Mouse (Mus musculus): ENCODE measurements around the gene Ssbp2. TPM values are rescaled to one million over a fixed set of nuclear protein-coding genes. Genes with fewer than 3 reads are reported as not detected.

Gene Ssbp2
- polyA plus RNA-seq, 1 experiment from 2014 or later, result 44.2 TPM

DNA sequence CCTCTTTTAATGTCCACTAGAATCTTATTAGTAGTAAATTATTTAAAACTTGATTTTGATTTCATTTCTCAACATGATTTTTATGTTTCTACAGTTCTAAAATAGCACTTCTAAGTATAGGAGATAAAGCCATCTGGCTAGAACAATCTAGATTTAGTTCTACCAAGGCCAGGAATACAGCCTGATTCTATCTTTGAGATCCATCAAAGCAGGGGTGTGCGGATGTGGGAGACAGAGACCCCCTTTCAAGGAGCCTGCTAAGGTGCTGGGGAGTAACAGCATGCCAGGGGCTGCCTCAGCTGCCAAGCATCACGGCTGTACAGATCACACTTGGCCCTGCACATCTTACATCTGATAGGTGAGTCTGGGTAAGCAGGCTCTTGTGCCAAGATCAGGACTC, 13.4 kb upstream of the Ssbp2 start:
- Histone ChIP-seq H3K36me3 (replicated peaks) (no peaks in the 10 kb centered on the region), H3K4me2 (no peak overlapping the region), H3K4me3 (replicated peaks) (no peak overlapping the region), H3K9me3 (replicated peaks) (no peaks in the 10 kb centered on the region), H3K9ac (no peak overlapping the region), H3K4me1 (replicated peaks) (peaks cover 7% of the 10 kb centered on the region; the same call in 1 of the 2 replicates), H3K27ac (replicated peaks) (no peak overlapping the region), H3K27me3 (no peaks in the 10 kb centered on the region)
- 55% methylated on average over 2 of the region's 2 CpGs for WGBS (ENCODE audit: insufficient replicate concordance)
- no peak for ATAC-seq (ENCODE audit: insufficient read depth)

DNA sequence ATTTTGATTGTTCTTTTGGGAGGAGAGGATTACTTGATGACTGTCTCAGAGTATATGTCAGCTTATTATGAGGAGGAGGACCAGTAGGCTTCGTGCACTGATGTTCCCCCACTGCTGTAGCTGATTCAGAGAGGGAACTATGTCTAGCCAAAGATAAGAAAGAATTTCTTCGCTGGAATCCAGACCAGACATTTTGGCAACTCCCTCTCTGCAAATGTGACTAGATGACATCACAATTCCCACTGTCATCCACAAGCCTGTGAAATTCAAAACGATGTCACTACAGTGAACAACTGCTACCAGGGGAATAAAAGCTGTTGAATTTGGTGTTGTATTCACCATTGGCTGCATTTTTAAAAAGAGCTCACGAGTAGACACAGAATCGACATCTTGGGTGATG, 11.1 kb upstream of the Ssbp2 start:
- Histone ChIP-seq H3K36me3 (replicated peaks) (no peaks in the 10 kb centered on the region), H3K4me2 (no peak overlapping the region), H3K27ac (replicated peaks) (no peak overlapping the region), H3K27me3 (no peaks in the 10 kb centered on the region), H3K9ac (no peak overlapping the region), H3K9me3 (replicated peaks) (no peaks in the 10 kb centered on the region), H3K4me1 (replicated peaks) (peaks cover 9% of the 10 kb centered on the region), H3K4me3 (replicated peaks) (no peak overlapping the region)
- 42% methylated on average over 5 of the region's 5 CpGs for WGBS (ENCODE audit: insufficient replicate concordance)
- no peak for ATAC-seq (ENCODE audit: insufficient read depth)

DNA sequence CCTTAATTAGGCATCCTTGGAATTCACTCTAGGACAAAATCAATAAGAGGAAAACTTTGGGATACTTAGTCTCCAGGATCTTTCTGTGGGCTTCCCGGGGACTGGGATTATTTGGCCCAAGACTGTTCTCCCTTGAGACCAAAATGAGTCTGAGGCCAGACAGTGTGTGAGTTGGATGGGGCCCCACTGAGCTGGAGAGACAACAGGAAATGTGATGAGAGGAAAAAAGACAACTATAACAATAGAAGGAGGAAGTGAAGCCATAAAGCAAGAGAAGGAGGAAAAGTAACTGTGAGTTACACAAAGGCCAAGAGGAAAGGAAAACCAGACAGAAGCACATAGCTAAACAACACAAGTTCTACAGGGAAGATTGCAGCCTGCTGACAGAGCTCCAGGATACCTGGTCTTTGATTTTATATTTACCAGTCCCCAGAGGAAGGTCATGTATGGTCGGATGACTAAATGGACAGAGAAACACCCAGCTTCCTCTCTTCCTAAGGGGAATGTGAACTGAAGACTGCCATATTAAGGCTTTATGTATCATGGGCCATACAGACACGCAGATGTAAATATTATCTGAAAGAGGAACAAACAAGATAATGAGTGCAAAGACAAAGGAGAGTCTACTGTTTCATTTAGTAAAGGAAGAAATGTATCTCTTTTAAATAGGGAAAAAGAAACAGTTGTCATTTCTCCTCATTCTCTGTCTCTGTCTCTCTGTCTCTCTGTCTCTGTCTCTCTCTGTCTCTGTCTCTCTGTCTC, 8.5 kb upstream of the Ssbp2 start:
- peak; percentile 25; the same call in 1 of the 2 replicates for ATAC-seq (ENCODE audit: insufficient read depth)

DNA sequence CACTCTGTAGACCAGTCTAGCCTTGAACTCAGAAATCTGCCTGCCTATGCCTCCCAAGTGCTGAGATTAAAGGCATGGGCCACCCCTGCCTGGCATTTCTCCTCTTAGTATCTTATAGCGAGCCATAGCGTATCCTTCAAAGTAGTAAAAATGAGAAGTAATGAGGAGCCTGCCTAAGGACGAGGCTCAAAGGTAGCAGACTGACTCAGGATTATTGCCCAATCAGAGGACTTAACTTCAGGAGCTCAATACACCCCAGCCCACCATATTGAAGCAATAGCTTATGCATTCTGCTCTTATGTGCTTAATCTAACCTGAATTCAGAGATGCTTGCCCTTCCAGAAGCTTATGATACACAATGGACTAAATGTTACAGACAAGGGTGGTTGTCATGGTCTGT, 7.8 kb upstream of the Ssbp2 start:
- no peak overlapping the region for H3K27ac ChIP-seq (replicated peaks)
- ATAC-seq (ENCODE audit: insufficient read depth), result no peak
- peaks cover 19% of the 10 kb centered on the region for H3K4me1 ChIP-seq (replicated peaks)
- no peak overlapping the region for H3K4me2 ChIP-seq
- H3K9me3 ChIP-seq (replicated peaks), result no peaks in the 10 kb centered on the region
- no peak overlapping the region for H3K4me3 ChIP-seq (replicated peaks)
- H3K9ac ChIP-seq, result no peak overlapping the region
- no peaks in the 10 kb centered on the region for H3K36me3 ChIP-seq (replicated peaks)
- H3K27me3 ChIP-seq, result no peaks in the 10 kb centered on the region
- WGBS (ENCODE audit: insufficient replicate concordance), result 69% methylated on average over 3 of the region's 3 CpGs

More for the DNA sequence above, 8.5 kb upstream of the Ssbp2 start:
- Histone ChIP-seq H3K4me3 (replicated peaks) (no peak overlapping the region), H3K27ac (replicated peaks) (no peak overlapping the region), H3K9me3 (replicated peaks) (no peaks in the 10 kb centered on the region), H3K4me1 (replicated peaks) (peaks cover 13% of the 10 kb centered on the region), H3K9ac (no peak overlapping the region), H3K36me3 (replicated peaks) (no peaks in the 10 kb centered on the region), H3K27me3 (no peaks in the 10 kb centered on the region), H3K4me2 (no peak overlapping the region)
- WGBS (ENCODE audit: insufficient replicate concordance), result 21% methylated on average over 3 of the region's 3 CpGs

DNA sequence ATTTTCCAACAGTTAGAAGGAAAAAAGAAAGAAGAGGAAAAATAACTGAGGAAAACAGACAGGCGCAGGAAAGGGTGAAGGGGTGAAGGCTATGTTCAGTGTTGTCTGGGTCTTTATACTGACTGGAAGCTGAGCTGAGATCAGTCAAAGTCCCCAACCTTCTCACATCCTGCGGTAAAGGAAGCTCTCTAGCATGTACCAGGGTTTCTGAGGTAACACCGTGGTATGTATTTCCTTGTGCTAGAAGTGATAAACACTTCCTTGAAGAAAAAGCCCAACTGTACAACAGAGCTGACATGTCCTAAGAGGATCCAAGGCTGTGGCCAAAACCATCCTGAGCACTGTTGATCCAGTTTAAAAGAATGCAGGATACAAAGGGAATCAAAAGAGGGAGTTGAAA, 6.8 kb upstream of the Ssbp2 start:
- WGBS (ENCODE audit: insufficient replicate concordance), result 40% methylated on average over 3 of the region's 3 CpGs
- no peaks in the 10 kb centered on the region for H3K27me3 ChIP-seq
- ATAC-seq (ENCODE audit: insufficient read depth), result no peak
- H3K4me3 ChIP-seq (replicated peaks), result no peak overlapping the region
- no peak overlapping the region for H3K4me2 ChIP-seq
- H3K4me1 ChIP-seq (replicated peaks), result peaks cover 28% of the 10 kb centered on the region
- no peak overlapping the region for H3K9ac ChIP-seq
- no peaks in the 10 kb centered on the region for H3K9me3 ChIP-seq (replicated peaks)
- H3K27ac ChIP-seq (replicated peaks), result no peak overlapping the region
- no peaks in the 10 kb centered on the region for H3K36me3 ChIP-seq (replicated peaks)

DNA sequence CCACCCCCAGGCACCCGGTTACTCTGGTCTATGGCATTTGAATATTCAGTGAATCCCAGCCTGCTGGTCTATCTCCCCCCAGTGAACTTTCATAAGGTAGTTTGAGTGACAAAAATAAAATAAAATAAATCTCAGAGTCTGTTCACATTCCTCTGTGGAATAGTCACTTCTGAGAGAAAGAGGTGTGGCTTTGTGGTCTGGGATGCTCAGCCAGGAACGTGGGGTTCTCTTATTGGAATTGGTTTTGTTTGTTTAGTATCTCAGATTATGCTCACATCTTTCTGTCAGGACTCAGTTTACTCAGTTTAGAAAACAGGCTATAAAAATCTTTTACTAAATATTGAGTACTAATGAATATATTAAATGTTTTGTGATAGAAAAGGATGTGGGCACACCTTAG, 4.0 kb upstream of the Ssbp2 start:
- H3K9me3 ChIP-seq (replicated peaks), result no peaks in the 10 kb centered on the region
- 37% methylated on average over 2 of the region's 2 CpGs for WGBS (ENCODE audit: insufficient replicate concordance)
- H3K27ac ChIP-seq (replicated peaks), result no peak overlapping the region
- no peak for ATAC-seq (ENCODE audit: insufficient read depth)
- no peak overlapping the region for H3K9ac ChIP-seq
- H3K27me3 ChIP-seq, result no peaks in the 10 kb centered on the region
- no peak overlapping the region for H3K4me3 ChIP-seq (replicated peaks)
- peaks cover 46% of the 10 kb centered on the region for H3K4me1 ChIP-seq (replicated peaks)
- H3K36me3 ChIP-seq (replicated peaks), result no peaks in the 10 kb centered on the region
- no peak overlapping the region for H3K4me2 ChIP-seq

DNA sequence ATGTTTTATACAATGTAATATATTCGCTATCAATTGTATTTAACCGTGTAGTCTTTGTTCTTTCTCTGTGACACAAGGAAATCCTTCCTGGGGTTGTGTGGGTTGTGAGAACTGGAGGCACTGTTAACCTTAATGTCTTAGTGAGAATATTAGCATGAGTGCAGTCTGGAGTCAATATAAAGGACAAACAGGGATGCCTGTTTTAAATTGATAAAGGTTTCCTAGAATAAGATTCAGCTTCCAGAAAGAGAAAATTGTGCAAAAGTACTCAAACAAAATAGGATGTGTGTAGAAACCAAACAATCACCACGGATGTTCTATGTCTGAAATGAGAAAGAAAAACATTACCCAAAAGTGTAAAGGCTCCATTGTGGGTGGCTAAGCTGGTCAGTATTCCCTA, 3.3 kb upstream of the Ssbp2 start:
- H3K27me3 ChIP-seq, result no peaks in the 10 kb centered on the region
- H3K27ac ChIP-seq (replicated peaks), result 0 out of 2 replicates have a peak overlapping the region, but pooled peaks have one; percentile 9
- H3K4me3 ChIP-seq (replicated peaks), result no peak overlapping the region
- no peaks in the 10 kb centered on the region for H3K9me3 ChIP-seq (replicated peaks)
- H3K36me3 ChIP-seq (replicated peaks), result no peaks in the 10 kb centered on the region
- no peak for ATAC-seq (ENCODE audit: insufficient read depth)
- peak overlapping the region; percentile 29 for H3K4me2 ChIP-seq
- peaks cover 41% of the 10 kb centered on the region for H3K4me1 ChIP-seq (replicated peaks)
- no peak overlapping the region for H3K9ac ChIP-seq
- 23% methylated on average over 3 of the region's 3 CpGs for WGBS (ENCODE audit: insufficient replicate concordance)

DNA sequence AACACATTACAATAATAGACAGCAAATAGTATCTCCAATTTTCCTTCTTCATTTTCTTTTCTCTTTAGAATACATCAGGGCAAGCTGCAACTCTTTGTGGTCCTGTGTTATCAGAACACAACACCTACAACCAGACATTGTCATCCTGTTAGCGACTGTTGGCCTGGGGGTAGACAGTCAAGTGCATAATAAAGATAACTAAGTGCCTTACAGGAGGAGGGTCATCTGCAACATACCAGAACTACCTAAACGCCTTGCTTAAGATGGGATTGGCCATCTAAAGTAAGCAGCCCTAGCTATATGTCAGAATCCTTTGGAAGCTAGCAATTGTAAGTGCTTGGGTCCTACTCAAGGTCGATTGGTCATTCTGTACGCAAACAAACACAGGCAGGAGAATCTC, 2.1 kb upstream of the Ssbp2 start:
- Histone ChIP-seq H3K4me2 (peak overlapping the region; percentile 19; the same call in 1 of the 2 replicates), H3K36me3 (replicated peaks) (no peaks in the 10 kb centered on the region), H3K4me3 (replicated peaks) (no peak overlapping the region), H3K9ac (no peak overlapping the region), H3K9me3 (replicated peaks) (no peaks in the 10 kb centered on the region), H3K27ac (replicated peaks) (peak overlapping the region; percentile 79), H3K4me1 (replicated peaks) (peaks cover 49% of the 10 kb centered on the region), H3K27me3 (no peaks in the 10 kb centered on the region)
- ATAC-seq (ENCODE audit: insufficient read depth), result peak; percentile 2; the same call in 1 of the 2 replicates
- 24% methylated on average over 4 of the region's 4 CpGs for WGBS (ENCODE audit: insufficient replicate concordance)

DNA sequence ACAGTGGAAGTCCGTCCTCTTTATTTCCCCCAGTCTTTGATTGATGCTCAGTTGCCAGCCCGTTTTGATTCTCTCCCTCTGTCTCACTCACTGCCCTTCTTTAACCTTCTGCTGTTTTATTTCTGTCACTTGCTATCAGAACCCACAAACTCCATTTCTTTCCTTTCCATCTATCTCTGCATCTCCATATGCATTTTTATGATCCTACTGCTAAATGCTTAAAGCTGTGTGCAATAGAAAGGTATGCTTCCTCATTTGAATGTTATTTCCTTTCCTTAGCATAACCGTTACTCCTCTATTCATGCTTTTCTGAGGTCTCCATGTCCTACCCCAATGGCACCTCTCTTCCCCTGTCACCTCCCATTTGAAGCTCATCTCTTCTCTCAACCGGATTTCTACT, 594 bp upstream of the Ssbp2 start:
- H3K27ac ChIP-seq (replicated peaks), result peak overlapping the region; percentile 92
- H3K4me1 ChIP-seq (replicated peaks), result peaks cover 60% of the 10 kb centered on the region
- peak overlapping the region; percentile 100 for H3K4me3 ChIP-seq (replicated peaks)
- no peaks in the 10 kb centered on the region for H3K27me3 ChIP-seq
- H3K36me3 ChIP-seq (replicated peaks), result no peaks in the 10 kb centered on the region
- H3K9me3 ChIP-seq (replicated peaks), result no peaks in the 10 kb centered on the region
- 0 out of 2 replicates have a peak overlapping the region, but pooled peaks have one; percentile 88 for H3K9ac ChIP-seq
- peak overlapping the region; percentile 84 for H3K4me2 ChIP-seq
- WGBS (ENCODE audit: insufficient replicate concordance), result 31% methylated on average over 4 of the region's 4 CpGs
- ATAC-seq (ENCODE audit: insufficient read depth), result no peak

DNA sequence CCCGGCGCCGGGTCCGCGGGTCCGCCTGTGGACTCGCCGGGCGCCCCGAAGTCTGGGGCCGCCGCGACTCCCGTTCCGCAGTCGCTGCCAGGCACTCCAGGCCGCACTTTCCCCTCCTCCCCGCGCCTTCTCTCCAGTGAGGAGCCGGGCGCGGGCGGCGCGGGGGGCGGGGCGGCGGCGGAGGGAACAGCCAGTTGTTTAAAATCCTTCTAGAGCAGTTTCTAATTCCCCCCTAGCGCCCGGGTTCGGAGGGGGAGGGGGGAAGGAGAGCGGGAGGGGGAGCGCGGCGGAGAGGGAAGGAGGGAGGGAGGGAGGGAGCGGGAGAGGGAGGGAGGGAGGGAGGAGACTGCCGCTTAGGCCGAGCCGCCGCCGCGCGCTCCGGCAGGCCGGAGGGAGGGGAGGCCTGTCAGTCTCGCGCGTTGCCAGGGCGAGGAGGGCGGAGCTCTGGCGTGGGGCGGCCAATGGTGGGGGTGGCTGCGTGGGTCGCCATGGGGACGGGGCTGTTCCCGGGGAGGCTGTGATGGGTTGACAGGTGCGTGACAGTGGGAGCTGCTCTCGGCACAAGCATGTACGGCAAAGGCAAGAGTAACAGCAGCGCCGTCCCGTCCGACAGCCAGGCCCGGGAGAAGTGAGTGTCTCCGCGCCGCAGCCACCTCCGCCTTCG, 670 bp downstream of the Ssbp2 start:
- no peaks in the 10 kb centered on the region for H3K27me3 ChIP-seq
- peaks cover 72% of the 10 kb centered on the region for H3K4me1 ChIP-seq (replicated peaks)
- no peaks in the 10 kb centered on the region for H3K9me3 ChIP-seq (replicated peaks)
- H3K36me3 ChIP-seq (replicated peaks), result no peaks in the 10 kb centered on the region
- peak overlapping the region; percentile 88 for H3K9ac ChIP-seq
- peak overlapping the region; percentile 100 for H3K4me3 ChIP-seq (replicated peaks)
- under 1% methylated on average over 55 of the region's 70 CpGs for WGBS (ENCODE audit: insufficient replicate concordance)
- H3K27ac ChIP-seq (replicated peaks), result peak overlapping the region; percentile 92
- H3K4me2 ChIP-seq, result peak overlapping the region; percentile 84
- peak; percentile 91 for ATAC-seq (ENCODE audit: insufficient read depth)

DNA sequence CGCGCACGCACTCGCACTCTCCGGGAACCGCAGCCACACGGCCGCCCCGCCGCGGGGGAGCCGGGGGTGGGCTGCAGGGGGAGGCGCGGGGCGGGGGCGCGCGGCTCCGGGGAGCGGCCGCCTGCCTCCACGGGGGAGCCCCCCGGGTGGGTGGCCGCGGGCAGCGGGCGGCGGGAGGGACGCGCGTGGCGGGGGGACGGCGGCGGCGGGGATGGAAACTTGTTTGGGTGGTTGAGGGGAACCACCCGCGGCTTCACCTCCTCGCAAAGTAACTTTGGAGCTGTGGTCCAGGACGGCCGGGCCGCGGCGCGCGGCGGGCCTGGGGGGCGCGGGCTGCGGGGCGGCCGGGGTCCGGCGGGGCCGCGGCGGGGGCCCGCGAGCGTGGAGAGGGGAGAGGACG, 1.2 kb downstream of the Ssbp2 start:
- Histone ChIP-seq H3K27me3 (no peaks in the 10 kb centered on the region), H3K9ac (peak overlapping the region; percentile 88), H3K4me2 (peak overlapping the region; percentile 84), H3K4me1 (replicated peaks) (peaks cover 68% of the 10 kb centered on the region), H3K27ac (replicated peaks) (peak overlapping the region; percentile 92), H3K4me3 (replicated peaks) (peak overlapping the region; percentile 100), H3K9me3 (replicated peaks) (no peaks in the 10 kb centered on the region), H3K36me3 (replicated peaks) (no peaks in the 10 kb centered on the region)
- no peak for ATAC-seq (ENCODE audit: insufficient read depth)
- 2% methylated on average over 44 of the region's 61 CpGs for WGBS (ENCODE audit: insufficient replicate concordance)

Data from liver, embryonic 15.5 days (tissue).